Mouse (Mus musculus) heart, embryonic 11.5 days (tissue): ENCODE measurements around the gene Ercc6. TPM values are rescaled to one million over a fixed set of nuclear protein-coding genes. Genes with fewer than 3 reads are reported as not detected.

Experiments used
- ATAC-seq: fragments of 200-750 bp; cut with Nextera tagmentation; replicated peaks from 2 replicates; pipeline ENCODE4 v1.8.0; 2017; ENCODE audit warnings: moderate library complexity; ENCODE audit not compliant: insufficient number of reproducible peaks, low FRiP score, low TSS enrichment
- H3K27ac ChIP-seq: fragments of 300-500 bp; sonication (generic); 2 replicates; pipeline ENCODE4 v1.5.1; 2014; ENCODE audit warnings: mild to moderate bottlenecking, low read depth, low read length
- H3K27me3 ChIP-seq: fragments of 300-500 bp; sonication (generic); 2 replicates; pipeline ENCODE4 v1.6.1; 2014; ENCODE audit warnings: mild to moderate bottlenecking, low read length, mixed read lengths; ENCODE audit not compliant: control insufficient read depth, insufficient read depth
- H3K36me3 ChIP-seq: fragments of 300-500 bp; sonication (generic); 2 replicates; pipeline ENCODE4 v1.6.1; 2014; ENCODE audit warnings: mild to moderate bottlenecking, low read length, moderate library complexity, mixed read lengths; ENCODE audit not compliant: control insufficient read depth, insufficient read depth
- H3K4me1 ChIP-seq: fragments of 300-500 bp; sonication (generic); 2 replicates; pipeline ENCODE4 v1.6.1; 2014; ENCODE audit warnings: low read length; ENCODE audit not compliant: control insufficient read depth, insufficient read depth
- H3K4me2 ChIP-seq: fragments of 300-500 bp; sonication (generic); 2 replicates; pipeline ENCODE4 v1.6.1; 2014; ENCODE audit warnings: mild to moderate bottlenecking, moderate library complexity
- H3K4me3 ChIP-seq: fragments of 300-500 bp; sonication (generic); 2 replicates; pipeline ENCODE4 v1.5.1; 2014; ENCODE audit warnings: low read depth, low read length
- H3K9ac ChIP-seq: fragments of 300-500 bp; sonication (generic); 2 replicates; pipeline ENCODE4 v1.6.1; 2014; ENCODE audit warnings: mild to moderate bottlenecking, low read depth, low read length, moderate library complexity
- H3K9me3 ChIP-seq: fragments of 300-500 bp; sonication (generic); replicated peaks from 2 replicates; pipeline ENCODE4 v1.6.1; 2016; ENCODE audit warnings: low read length; ENCODE audit not compliant: control insufficient read depth
- WGBS: fragments of 180-500 bp; shearing (Covaris S2); extraction: QIAGEN DNeasy Blood & Tissue Kit; methylation state at CpG from one replicate; pipeline ENCODE4 v1.1.7; 2014; ENCODE audit not compliant: insufficient replicate concordance; 5-methylcytosine and 5-hydroxymethylcytosine counted together
- polyA plus RNA-seq: library from polyadenylated mRNA; unstranded; fragments of >200 nt; fragmentation: Nextera tagmentation; extraction: Ambion mirVana; gene quantifications from 2 replicates; pipeline ENCODE4 v1.2.1, GENCODE M21; 2014

The Ercc6 gene
- polyA plus RNA-seq, 1 experiment from 2014 or later, result 17.3 TPM

- Histone ChIP-seq H3K9me3 (no peaks in the 10 kb centered on the region), H3K27me3 (no peaks in the 10 kb centered on the region), H3K4me3 (no peak overlapping the region), H3K4me1 (no peaks in the 10 kb centered on the region), H3K36me3 (peaks cover 27% of the 10 kb centered on the region), H3K27ac (no peak overlapping the region), H3K4me2 (no peak overlapping the region), H3K9ac (no peak overlapping the region)
- WGBS, result 91% methylated on average over 6 of the region's 6 CpGs
- ATAC-seq, result no peak
These were observed 50.3 kb downstream of the Ercc6 start for GRCm38 (mm10) chr14:32563661-32564060.

- Histone ChIP-seq H3K27me3 (no peaks in the 10 kb centered on the region), H3K4me3 (no peak overlapping the region), H3K27ac (no peak overlapping the region), H3K9me3 (no peaks in the 10 kb centered on the region), H3K9ac (no peak overlapping the region), H3K4me2 (no peak overlapping the region), H3K4me1 (no peaks in the 10 kb centered on the region), H3K36me3 (peaks cover 41% of the 10 kb centered on the region)
- ATAC-seq, result no peak
- WGBS, result 64% methylated on average over 8 of the region's 8 CpGs
These were observed 59.2 kb downstream of the Ercc6 start for GRCm38 (mm10) chr14:32572519-32572918.

GRCm38 (mm10) chr14:32578420-32578819 is 65.1 kb downstream of the Ercc6 start:
- Histone ChIP-seq H3K4me1 (no peaks in the 10 kb centered on the region), H3K27me3 (no peaks in the 10 kb centered on the region), H3K27ac (no peak overlapping the region), H3K9ac (no peak overlapping the region), H3K4me3 (no peak overlapping the region), H3K9me3 (no peaks in the 10 kb centered on the region), H3K4me2 (no peak overlapping the region), H3K36me3 (peaks cover 22% of the 10 kb centered on the region)
- WGBS, result 84% methylated on average over 2 of the region's 2 CpGs
- ATAC-seq, result no peak

GRCm38 (mm10) chr14:32583696-32584095 is 70.4 kb downstream of the Ercc6 start:
- Histone ChIP-seq H3K4me1 (no peaks in the 10 kb centered on the region), H3K9ac (no peak overlapping the region), H3K4me2 (no peak overlapping the region), H3K27me3 (peaks cover 4% of the 10 kb centered on the region; the same call in 1 of the 2 replicates), H3K4me3 (no peak overlapping the region), H3K9me3 (no peaks in the 10 kb centered on the region), H3K36me3 (no peaks in the 10 kb centered on the region), H3K27ac (no peak overlapping the region)
- ATAC-seq, result no peak
- WGBS, result 83% methylated on average over 9 of the region's 9 CpGs

- no peaks in the 10 kb centered on the region for H3K36me3 ChIP-seq
- H3K4me3 ChIP-seq, result no peak overlapping the region
- no peaks in the 10 kb centered on the region for H3K4me1 ChIP-seq
- no peak overlapping the region for H3K9ac ChIP-seq
- 13% methylated on average over 10 of the region's 10 CpGs for WGBS
- peaks cover 17% of the 10 kb centered on the region for H3K27me3 ChIP-seq
- ATAC-seq, result no peak
- no peaks in the 10 kb centered on the region for H3K9me3 ChIP-seq
- H3K4me2 ChIP-seq, result no peak overlapping the region
- no peak overlapping the region for H3K27ac ChIP-seq
These were observed 73.9 kb downstream of the Ercc6 start for GRCm38 (mm10) chr14:32587013-32587784.

- no peak overlapping the region for H3K4me2 ChIP-seq
- no peaks in the 10 kb centered on the region for H3K9me3 ChIP-seq
- no peaks in the 10 kb centered on the region for H3K36me3 ChIP-seq
- no peaks in the 10 kb centered on the region for H3K4me1 ChIP-seq
- peaks cover 39% of the 10 kb centered on the region for H3K27me3 ChIP-seq
- no peak overlapping the region for H3K9ac ChIP-seq
- no peak overlapping the region for H3K4me3 ChIP-seq
- WGBS, result 57% methylated on average over 3 of the region's 3 CpGs
- ATAC-seq, result no peak
- no peak overlapping the region for H3K27ac ChIP-seq
These were observed 77.1 kb downstream of the Ercc6 start for GRCm38 (mm10) chr14:32590377-32590776.

GRCm38 (mm10) chr14:32597232-32598231 is 84.2 kb downstream of the Ercc6 start:
- Histone ChIP-seq H3K9me3 (no peaks in the 10 kb centered on the region), H3K27me3 (peaks cover 90% of the 10 kb centered on the region), H3K9ac (no peak overlapping the region), H3K4me1 (peaks cover 5% of the 10 kb centered on the region; the same call in 1 of the 2 replicates), H3K27ac (no peak overlapping the region), H3K4me3 (peak overlapping the region; percentile 26), H3K4me2 (peak overlapping the region; percentile 59), H3K36me3 (no peaks in the 10 kb centered on the region)
- ATAC-seq, result no peak
- under 1% methylated on average over 78 of the region's 78 CpGs for WGBS

GRCm38 (mm10) chr14:32598437-32599219 is 85.3 kb downstream of the Ercc6 start:
- H3K27ac ChIP-seq, result no peak overlapping the region
- no peaks in the 10 kb centered on the region for H3K9me3 ChIP-seq
- peaks cover 5% of the 10 kb centered on the region; the same call in 1 of the 2 replicates for H3K4me1 ChIP-seq
- no peak for ATAC-seq
- H3K9ac ChIP-seq, result no peak overlapping the region
- WGBS, result 7% methylated on average over 23 of the region's 23 CpGs
- H3K27me3 ChIP-seq, result peaks cover 93% of the 10 kb centered on the region
- H3K4me3 ChIP-seq, result no peak overlapping the region; the same call in 1 of the 2 replicates
- peak overlapping the region; percentile 52; the same call in 1 of the 2 replicates for H3K4me2 ChIP-seq
- H3K36me3 ChIP-seq, result no peaks in the 10 kb centered on the region
